Mouse (Mus musculus): ENCODE measurements around the gene Ms4a4b.
"Not testable (repeated sequence)": the region's sequence is repeated elsewhere in the genome, so short reads cannot be mapped to it uniquely, and the experiment has no call there.

Ms4a4b gene

GRCm38 (mm10) chr19:11443338-11443737 is at the start of gene Ms4a4b:
Gene Ms4a4b, plus strand, starts transcription at chr19:11443553.
- DNase-seq (ENCODE audit: low spot score): no peak

GRCm38 (mm10) chr19:11395769-11396168 is 47.6 kb upstream of the Ms4a4b start:
- DNase-seq (ENCODE audit: low spot score): no peak

GRCm38 (mm10) chr19:11404527-11404926 is 38.8 kb upstream of the Ms4a4b start, which contains the start of gene Ms4a4c:
Gene Ms4a4c, plus strand, starts transcription at chr19:11404770.
- no peak for DNase-seq (ENCODE audit: low spot score)

DNA sequence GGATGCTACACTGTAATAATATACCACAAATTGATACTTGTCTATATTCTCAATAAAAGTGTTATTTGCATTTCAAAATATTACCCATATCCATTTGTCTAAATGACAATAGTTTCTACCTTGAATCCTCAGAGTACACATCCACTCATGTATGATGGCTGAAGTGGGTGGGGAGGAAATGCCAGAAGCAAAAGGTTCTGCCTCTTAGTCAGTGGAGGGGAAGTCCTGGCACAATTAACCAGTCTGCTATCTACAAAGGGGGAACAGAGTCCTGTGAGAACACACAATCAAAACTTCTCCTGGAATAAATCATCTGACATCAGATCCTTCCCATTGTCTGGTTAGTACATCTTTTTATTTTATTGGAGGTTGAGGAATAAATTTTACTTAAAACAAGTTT is 35.9 kb upstream of the Ms4a4b start:
- DNase-seq (ENCODE audit: low spot score): no peak

DNA sequence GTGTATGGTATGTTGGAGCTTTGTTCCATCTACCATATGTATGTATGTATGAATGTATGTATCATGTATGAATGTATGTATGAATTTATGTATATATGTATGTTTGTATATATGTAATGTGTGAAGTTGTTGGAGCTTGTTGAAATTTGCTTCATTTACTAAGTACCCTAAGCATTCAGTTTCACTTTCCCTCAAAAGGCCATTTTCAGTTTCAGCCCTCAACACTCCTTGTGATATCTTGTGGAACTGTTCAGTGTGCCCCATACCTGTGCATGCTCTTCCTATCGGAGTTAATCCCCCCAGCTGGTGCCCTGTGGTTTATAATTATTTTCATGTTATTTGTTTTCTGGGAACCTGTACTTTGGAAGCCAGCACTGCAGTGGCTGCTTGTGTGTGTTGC is 34.8 kb upstream of the Ms4a4b start:
- DNase-seq (ENCODE audit: low spot score): no peak

- no peak for DNase-seq (ENCODE audit: low spot score)
Measured at GRCm38 (mm10) chr19:11411640-11412039, 31.7 kb upstream of the Ms4a4b start.

DNA sequence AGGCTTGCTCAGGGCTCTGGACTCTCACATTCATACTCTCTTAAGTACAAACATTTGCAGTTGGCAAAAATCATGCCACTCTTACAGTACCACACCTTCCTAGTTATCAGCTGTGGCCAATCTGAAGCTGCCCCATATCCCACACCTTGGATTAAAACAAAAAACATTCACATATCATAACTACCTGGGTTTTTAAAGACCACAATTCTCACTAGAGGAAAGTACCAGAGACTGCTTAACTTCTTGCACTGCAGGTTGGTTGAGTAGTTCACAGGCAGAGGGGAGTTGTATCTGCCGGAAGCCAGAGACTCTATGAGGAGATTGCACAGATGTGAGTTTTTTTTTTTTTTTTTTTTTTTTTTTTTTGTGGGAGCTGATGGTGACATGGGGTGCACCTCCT is 29.3 kb upstream of the Ms4a4b start:
- DNase-seq (ENCODE audit: low spot score): no peak

- no peak for DNase-seq (ENCODE audit: low spot score)
Measured at GRCm38 (mm10) chr19:11415581-11415980, 27.8 kb upstream of the Ms4a4b start.

DNA sequence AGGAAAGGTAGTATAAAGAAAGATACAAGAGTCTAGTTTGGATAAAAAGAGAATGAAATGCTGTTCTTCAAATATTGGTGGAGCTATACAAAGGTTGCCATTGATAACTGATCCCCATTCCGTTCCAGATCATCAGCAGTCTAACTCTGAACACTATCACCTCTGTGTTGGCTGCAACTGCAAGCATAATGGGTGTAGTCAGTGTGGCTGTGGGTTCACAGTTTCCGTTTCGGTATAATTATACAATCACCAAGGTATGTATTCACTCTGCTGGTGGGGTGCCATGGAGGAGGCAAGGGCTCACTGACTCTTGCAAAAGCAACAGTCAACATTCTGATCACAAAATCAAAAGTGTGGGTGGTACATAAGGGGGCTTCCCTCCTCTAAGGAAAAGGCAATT is 24.5 kb upstream of the Ms4a4b start:
- DNase-seq (ENCODE audit: low spot score): not testable (repeated sequence)

- not testable (repeated sequence) for DNase-seq (ENCODE audit: low spot score)
Measured at GRCm38 (mm10) chr19:11431209-11431608, 12.1 kb upstream of the Ms4a4b start.

GRCm38 (mm10) chr19:11435058-11435834 is 8.1 kb upstream of the Ms4a4b start:
- DNase-seq (ENCODE audit: low spot score): no peak

GRCm38 (mm10) chr19:11443964-11444363 is 611 bp downstream of the Ms4a4b start:
- no peak for DNase-seq (ENCODE audit: low spot score)

- no peak for DNase-seq (ENCODE audit: low spot score)
Measured at GRCm38 (mm10) chr19:11447238-11447637, 3.9 kb downstream of the Ms4a4b start.

DNA sequence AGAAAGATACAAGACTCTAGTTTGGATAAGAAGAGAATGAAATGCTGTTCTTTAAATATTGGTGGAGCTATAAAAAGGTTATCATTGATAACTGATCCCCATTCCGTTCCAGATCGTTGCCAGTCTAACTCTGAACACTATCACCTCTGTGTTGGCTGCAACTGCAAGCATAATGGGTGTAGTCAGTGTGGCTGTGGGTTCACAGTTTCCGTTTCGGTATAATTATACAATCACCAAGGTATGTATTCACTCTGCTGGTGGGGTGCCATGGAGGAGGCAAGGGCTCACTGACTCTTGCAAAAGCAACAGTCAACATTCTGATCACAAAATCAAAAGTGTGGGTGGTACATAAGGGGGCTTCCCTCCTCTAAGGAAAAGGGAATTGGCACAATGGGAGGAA is 15.7 kb downstream of the Ms4a4b start:
- not testable (repeated sequence) for DNase-seq (ENCODE audit: low spot score)

- DNase-seq (ENCODE audit: low spot score): not testable (repeated sequence)
Measured at GRCm38 (mm10) chr19:11464795-11465194, 21.4 kb downstream of the Ms4a4b start.

GRCm38 (mm10) chr19:11466471-11466870 is 23.1 kb downstream of the Ms4a4b start:
- no peak for DNase-seq (ENCODE audit: low spot score)

GRCm38 (mm10) chr19:11468361-11468760 is 25.0 kb downstream of the Ms4a4b start:
- DNase-seq (ENCODE audit: low spot score): not testable (repeated sequence)

- DNase-seq (ENCODE audit: low spot score): not testable (repeated sequence)
Measured at GRCm38 (mm10) chr19:11469215-11469614, 25.9 kb downstream of the Ms4a4b start, which contains the start of gene Ms4a6c. Gene Ms4a6c, plus strand, starts transcription at chr19:11469366.

- DNase-seq (ENCODE audit: low spot score): no peak
Measured at GRCm38 (mm10) chr19:11479714-11480113, 36.4 kb downstream of the Ms4a4b start.

DNA sequence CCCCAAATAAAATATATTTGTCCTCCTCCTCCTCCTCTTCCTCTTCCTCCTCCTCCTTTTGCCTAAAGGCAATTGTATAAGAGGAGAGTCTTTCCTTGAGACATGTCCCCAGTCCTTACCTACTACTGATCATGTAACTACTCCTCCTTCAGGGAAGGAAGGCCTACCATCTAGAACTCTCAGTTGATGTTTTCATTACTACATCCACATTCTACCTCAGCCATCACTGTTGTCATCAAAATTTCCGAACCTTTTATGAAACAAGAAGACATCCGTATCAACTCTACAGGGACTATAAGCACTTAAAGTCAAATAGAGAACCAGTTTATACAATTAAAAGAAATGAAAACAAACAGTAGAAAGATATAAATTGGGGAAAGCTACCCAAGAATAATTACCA is 39.3 kb downstream of the Ms4a4b start:
- DNase-seq (ENCODE audit: low spot score): no peak

GRCm38 (mm10) chr19:11483941-11484340 is 40.6 kb downstream of the Ms4a4b start:
- DNase-seq (ENCODE audit: low spot score): no peak

- no peak for DNase-seq (ENCODE audit: low spot score)
Measured at GRCm38 (mm10) chr19:11484388-11484787, 41.0 kb downstream of the Ms4a4b start.

- DNase-seq (ENCODE audit: low spot score): no peak
Measured at GRCm38 (mm10) chr19:11485266-11485665, 41.9 kb downstream of the Ms4a4b start.

- no peak for DNase-seq (ENCODE audit: low spot score)
Measured at GRCm38 (mm10) chr19:11485746-11486145, 42.4 kb downstream of the Ms4a4b start, which contains the start of gene Gm8369. Gene Gm8369, plus strand, starts transcription at chr19:11485938.

All from spleen, adult 12 weeks (tissue).